Mouse (Mus musculus) effector memory CD4-positive, alpha-beta T cell, adult 5 months (primary cell): ENCODE measurements around the gene Ccdc7b. TPM values are rescaled to one million over a fixed set of nuclear protein-coding genes. Genes with fewer than 3 reads are reported as not detected.

Experiments
- polyA plus RNA-seq: library from polyadenylated mRNA; unstranded; fragments of 100-300 nt; shearing (Covaris generic); gene quantifications from one replicate; pipeline ENCODE4 v1.2.1, GENCODE M21; 2017

Gene Ccdc7b
- polyA plus RNA-seq, result not detected

GRCm38 (mm10) chr8:129066834-129067233, at the start of gene Ccdc7b:
Gene Ccdc7b, plus strand, starts transcription at chr8:129067134.

GRCm38 (mm10) chr8:129065417-129065816, 1.5 kb upstream of the Ccdc7b start, which contains the start of gene Ccdc7a:
Gene Ccdc7a, minus strand, starts transcription at chr8:129065517.

GRCm38 (mm10) chr8:129131561-129131960, 64.6 kb downstream of the Ccdc7b start, which contains the start of gene Gm10999:
Gene Gm10999, minus strand, starts transcription at chr8:129131661.

Other genes starting within 250 kb of the Ccdc7b start
- 0.31 TPM for gene Ccdc7a, start 1.6 kb upstream of the Ccdc7b start, polyA plus RNA-seq
- gene Gm10999, start 64.5 kb downstream of the Ccdc7b start, polyA plus RNA-seq, result not detected
- gene 2610044O15Rik8, start 167.3 kb downstream of the Ccdc7b start, polyA plus RNA-seq, result 9.6 TPM